8 mouse cellular contexts compared by ENCODE assay signal in genomic region chr7:139515959-139516660, GRCm38 (mm10).
DNase-seq lines count a peak whose midpoint lies in the region; ATAC-seq and TF ChIP-seq lines count a peak whose summit lies in the region.
"Had no signal": no experiment of that assay in that cellular context is flagged by ENCODE, and none has a peak within 500 bp of the region (broad histone marks: within the 10 kb centered on the region; RNA-seq: fewer than 3 reads in every experiment).

No protein-coding gene starts in this region.

- 52% methylated on average over 13 of the region's 13 CpGs for WGBS in heart, postnatal 0 days

- H3K4me1 ChIP-seq in heart, postnatal 0 days (ENCODE audit: control insufficient read depth, insufficient read depth): peaks cover 7% of the 10 kb centered on the region; the same call in 1 of the 2 replicates
- H3K4me1 ChIP-seq: liver, embryonic 13.5 days had no signal

- no peak overlapping the region for H3K9ac ChIP-seq in heart, postnatal 0 days (replicated peaks; ENCODE audit: low read depth, low read length)
- H3K9ac ChIP-seq: liver, embryonic 13.5 days had no signal

- H3K4me3 ChIP-seq in C2C12 (ENCODE audit: insufficient read depth, poor library complexity, severe bottlenecking): no peak overlapping the region
- no peak overlapping the region for H3K4me3 ChIP-seq in heart, postnatal 0 days (ENCODE audit: low read depth, low read length)
- H3K4me3 ChIP-seq: liver, embryonic 13.5 days had no signal

- H3K79me2 ChIP-seq in C2C12 (ENCODE audit: control insufficient read depth, insufficient read depth): no peaks in the 10 kb centered on the region

- H3K27ac ChIP-seq in heart, postnatal 0 days (ENCODE audit: low read depth): peak overlapping the region; percentile 62
- H3K27ac ChIP-seq: liver, embryonic 13.5 days had no signal

- no peaks in the 10 kb centered on the region for H3K9me3 ChIP-seq in heart, postnatal 0 days (replicated peaks; ENCODE audit: control insufficient read depth, low read length)
- H3K9me3 ChIP-seq: liver, embryonic 13.5 days had no signal

- H3K36me3 ChIP-seq in C2C12 (ENCODE audit: control insufficient read depth, insufficient read depth): peaks cover 7% of the 10 kb centered on the region
- H3K36me3 ChIP-seq in heart, postnatal 0 days (replicated peaks; ENCODE audit: control insufficient read depth, insufficient read depth, low read length): peaks cover 60% of the 10 kb centered on the region
- H3K36me3 ChIP-seq: liver, embryonic 13.5 days had no signal

- H3K79me3 ChIP-seq in C2C12 (ENCODE audit: low read depth): no peaks in the 10 kb centered on the region

- peak; percentile 95 for ATAC-seq in heart, postnatal 0 days (ENCODE audit: insufficient read depth, low read depth)
- ATAC-seq in frontal cortex, adult (ENCODE audit: low TSS enrichment): no peak

- no peak overlapping the region for H3K4me2 ChIP-seq in heart, postnatal 0 days (ENCODE audit: low read depth, low read length)
- H3K4me2 ChIP-seq: liver, embryonic 13.5 days had no signal

- H3ac ChIP-seq in C2C12 (ENCODE audit: control insufficient read depth, insufficient read length, low read depth): no peak overlapping the region

- TF ChIP-seq EP300 in heart, postnatal 0 days (IDR thresholded peaks at IDR 0.05; ENCODE audit: low read depth): no peak

- no peaks in the 10 kb centered on the region for H3K27me3 ChIP-seq in C2C12 (ENCODE audit: control insufficient read depth, insufficient read depth, insufficient read length)
- no peaks in the 10 kb centered on the region for H3K27me3 ChIP-seq in heart, postnatal 0 days (ENCODE audit: control insufficient read depth, insufficient read depth, low read length)
- H3K27me3 ChIP-seq: liver, embryonic 13.5 days had no signal

- DNase-seq in adrenal gland, postnatal 10 days: peak; percentile 55
- peak; percentile 86 for DNase-seq in heart, postnatal 0 days (ENCODE audit: low spot score)
- peak; percentile 62 to 79 for DNase-seq in kidney, postnatal 4 days
- no peak for DNase-seq in embryo, embryonic 11 days
- no peak for DNase-seq in spleen, postnatal 36 days (ENCODE audit: low spot score in 2 of 2)
- DNase-seq: liver, embryonic 13.5 days had no signal

- TF ChIP-seq CTCF in C2C12 (IDR thresholded peaks at IDR 0.05; ENCODE audit: control insufficient read depth, insufficient read depth, insufficient read length): no peak
- no peak for TF ChIP-seq CTCF in heart, postnatal 0 days (IDR thresholded peaks at IDR 0.05; ENCODE audit: low read depth)

TF ChIP-seq in C2C12, 6 proteins besides CTCF, POLR2A, EP300 and RAD21:
- no peak for TF ChIP-seq MYOD1 (IDR thresholded peaks at IDR 0.05; ENCODE audit: control insufficient read depth, insufficient read length, low read depth)
- TF ChIP-seq FOSL1 (IDR thresholded peaks at IDR 0.05; ENCODE audit: insufficient read depth, low read length, poor library complexity, severe bottlenecking): peak; percentile 69
- no peak for TF ChIP-seq MYOG (IDR thresholded peaks at IDR 0.05; ENCODE audit: control insufficient read depth, extremely low read depth, insufficient read length)
- no peak for TF ChIP-seq CEBPB (IDR thresholded peaks at IDR 0.05; ENCODE audit: low read depth)
- peak; percentile 58 for TF ChIP-seq MAX (IDR thresholded peaks at IDR 0.05)
- TF ChIP-seq USF1 (IDR thresholded peaks at IDR 0.05; ENCODE audit: low read depth): peak; percentile 93

Comparison
In these comparisons a context has a peak if more than half of its experiments do, and no peak if none do; other contexts are left out.
1. DNase-seq: peak in adrenal gland, postnatal 10 days (single experiment), heart, postnatal 0 days (single experiment) and kidney, postnatal 4 days (2 of 2); none in embryo, embryonic 11 days (single experiment) and spleen, postnatal 36 days (0 of 2).